Mouse (Mus musculus): Measurements from ENCODE around the gene Acsm1.

- no peak for TF ChIP-seq EP300 (IDR thresholded peaks at IDR 0.05; ENCODE audit: low read depth)
- TF ChIP-seq CTCF (IDR thresholded peaks at IDR 0.05; ENCODE audit: low read depth): no peak
Measured at GRCm38 (mm10) chr7:119561441-119561840, 45.4 kb upstream of the Acsm1 start.

All from heart, postnatal 0 days (tissue).